In genomic region chr16:3351508-3352046, GRCm38 (mm10) we compare ENCODE assay signal across 8 mouse cellular contexts.
DNase-seq lines count a peak whose midpoint lies in the region; ATAC-seq and TF ChIP-seq lines count a peak whose summit lies in the region.
"Not testable (repeated sequence)": the region's sequence is repeated elsewhere in the genome, so short reads cannot be mapped to it uniquely, and the experiment has no call there.

No protein-coding gene starts in this region.

- not testable (repeated sequence) for TF ChIP-seq CTCF in G1E (IDR thresholded peaks at IDR 0.05; ENCODE audit: low read depth, low read length); gastrocnemius, adult 2 months (IDR thresholded peaks at IDR 0.05)

- 0 out of 2 replicates have a peak, but pooled peaks have one; percentile 35 for ATAC-seq in G1E (ENCODE audit: extremely low read depth, insufficient number of reproducible peaks, low FRiP score, poor library complexity, severe bottlenecking)
- peak; percentile 82; the same call in 1 of the 2 replicates for ATAC-seq in hindbrain, embryonic 15.5 days (ENCODE audit: low FRiP score, low read depth)
- ATAC-seq in lung, embryonic 16.5 days (ENCODE audit: low read depth): peak; percentile 85
- ATAC-seq in neural tube, embryonic 12.5 days (ENCODE audit: low FRiP score, low read depth): peak; percentile 76; the same call in 1 of the 2 replicates

- not testable (repeated sequence) for H3K36me3 ChIP-seq in G1E (replicated peaks); hindbrain, embryonic 15.5 days; lung, embryonic 16.5 days (ENCODE audit: control insufficient read depth, insufficient read depth, low read length); neural tube, embryonic 12.5 days

- not testable (repeated sequence) for DNase-seq in G1E (ENCODE audit: low spot score)
- peak; percentile 1 to 13 for DNase-seq in cerebellum, postnatal 36 days
- DNase-seq in gastrocnemius, adult 2 months: peak; percentile 13
- DNase-seq in layer of hippocampus, adult 11-12 months (ENCODE audit: low spot score): peak; percentile 12
- DNase-seq in thymus, postnatal 4 days: peak; percentile 35

- intact Hi-C loops in gastrocnemius, adult 2 months (cut with DNase I): not testable (repeated sequence)

- not testable (repeated sequence) for H3K4me1 ChIP-seq in G1E (ENCODE audit: insufficient read depth, low read depth, low read length); hindbrain, embryonic 15.5 days (replicated peaks); lung, embryonic 16.5 days (replicated peaks; ENCODE audit: control insufficient read depth, insufficient read depth, low read length); neural tube, embryonic 12.5 days

- H3K27me3 ChIP-seq in G1E (ENCODE audit: insufficient read depth, low read length); hindbrain, embryonic 15.5 days; lung, embryonic 16.5 days (ENCODE audit: control insufficient read depth, insufficient read depth, low read depth, low read length); neural tube, embryonic 12.5 days (replicated peaks): not testable (repeated sequence)

- H3K4me3 ChIP-seq in G1E (ENCODE audit: low read depth, low read length); gastrocnemius, adult 2 months; hindbrain, embryonic 15.5 days; lung, embryonic 16.5 days (ENCODE audit: low read length); neural tube, embryonic 12.5 days: not testable (repeated sequence)

- 84% methylated on average over 3 of the region's 3 CpGs for WGBS in hindbrain, embryonic 15.5 days
- WGBS in lung, embryonic 16.5 days: 77% methylated on average over 3 of the region's 3 CpGs
- 85% methylated on average over 3 of the region's 3 CpGs for WGBS in neural tube, embryonic 12.5 days

- not testable (repeated sequence) for H3K4me2 ChIP-seq in hindbrain, embryonic 15.5 days; lung, embryonic 16.5 days (ENCODE audit: low read depth, low read length); neural tube, embryonic 12.5 days (replicated peaks)

- H3K27ac ChIP-seq in gastrocnemius, adult 2 months; hindbrain, embryonic 15.5 days (replicated peaks); lung, embryonic 16.5 days (ENCODE audit: low read length); neural tube, embryonic 12.5 days: not testable (repeated sequence)

- not testable (repeated sequence) for H3K9me3 ChIP-seq in G1E (replicated peaks); hindbrain, embryonic 15.5 days; lung, embryonic 16.5 days (ENCODE audit: control insufficient read depth, low read length); neural tube, embryonic 12.5 days

- not testable (repeated sequence) for H3K9ac ChIP-seq in hindbrain, embryonic 15.5 days; lung, embryonic 16.5 days (ENCODE audit: low read length); neural tube, embryonic 12.5 days

Comparison
In these comparisons a context has a peak if more than half of its experiments do, and no peak if none do; other contexts are left out.
1. ATAC-seq: peak in every context shown above with its lines; median percentile 85 in lung, embryonic 16.5 days; 82 in hindbrain, embryonic 15.5 days; 76 in neural tube, embryonic 12.5 days; 35 in G1E.